Mouse (Mus musculus) left cerebral cortex, adult 6 months (tissue): Measurements from ENCODE around the gene Ube2v1. TPM values are rescaled to one million over a fixed set of nuclear protein-coding genes. Genes with fewer than 3 reads are reported as not detected.

ENCODE experiments used
- long read RNA-seq, 2 experiments: library from polyadenylated mRNA; unstranded; transcript quantifications; one replicate each; pipeline ENCODE4 v2.0.0; 2019 to 2020
- polyA plus RNA-seq: library from polyadenylated mRNA; unstranded; fragments of <200 nt; fragmentation: Nextera tagmentation; gene quantifications from 2 replicates; pipeline ENCODE4 v1.2.3, GENCODE M21; 2021

Gene Ube2v1
- 372 and 426 TPM in 2 replicates for polyA plus RNA-seq
- long read RNA-seq, experiment 1, transcript Ube2v1-201 (3 exons, 1,586 nt), result minor isoform, 27 of 1,530 reads
- long read RNA-seq, experiment 1, transcript Ube2v1-202 (4 exons, 2,041 nt), result major isoform, 1,451 of 1,530 reads
- long read RNA-seq, experiment 1, transcript Ube2v1-207 (5 exons, 924 nt), result minor isoform, 33 of 1,530 reads
- long read RNA-seq, experiment 1, partial matches to known transcripts, result 3 of 1,530 reads
- long read RNA-seq, experiment 1, other reads (novel, unspliced or antisense), result 12 of 1,530 reads
- long read RNA-seq, experiment 2, transcript Ube2v1-202 (4 exons, 2,041 nt), result major isoform, 415 of 474 reads
- long read RNA-seq, experiment 2, transcript Ube2v1-205 (2 exons, 647 nt), result minor isoform, 5 of 474 reads
- long read RNA-seq, experiment 2, transcript Ube2v1-207 (5 exons, 924 nt), result minor isoform, 7 of 474 reads
- long read RNA-seq, experiment 2, transcript Ube2v1-201 (3 exons, 1,586 nt), result minor isoform, 14 of 474 reads
- long read RNA-seq, experiment 2, partial matches to known transcripts, result 0 of 474 reads
- long read RNA-seq, experiment 2, other reads (novel, unspliced or antisense), result 33 of 474 reads

DNA sequence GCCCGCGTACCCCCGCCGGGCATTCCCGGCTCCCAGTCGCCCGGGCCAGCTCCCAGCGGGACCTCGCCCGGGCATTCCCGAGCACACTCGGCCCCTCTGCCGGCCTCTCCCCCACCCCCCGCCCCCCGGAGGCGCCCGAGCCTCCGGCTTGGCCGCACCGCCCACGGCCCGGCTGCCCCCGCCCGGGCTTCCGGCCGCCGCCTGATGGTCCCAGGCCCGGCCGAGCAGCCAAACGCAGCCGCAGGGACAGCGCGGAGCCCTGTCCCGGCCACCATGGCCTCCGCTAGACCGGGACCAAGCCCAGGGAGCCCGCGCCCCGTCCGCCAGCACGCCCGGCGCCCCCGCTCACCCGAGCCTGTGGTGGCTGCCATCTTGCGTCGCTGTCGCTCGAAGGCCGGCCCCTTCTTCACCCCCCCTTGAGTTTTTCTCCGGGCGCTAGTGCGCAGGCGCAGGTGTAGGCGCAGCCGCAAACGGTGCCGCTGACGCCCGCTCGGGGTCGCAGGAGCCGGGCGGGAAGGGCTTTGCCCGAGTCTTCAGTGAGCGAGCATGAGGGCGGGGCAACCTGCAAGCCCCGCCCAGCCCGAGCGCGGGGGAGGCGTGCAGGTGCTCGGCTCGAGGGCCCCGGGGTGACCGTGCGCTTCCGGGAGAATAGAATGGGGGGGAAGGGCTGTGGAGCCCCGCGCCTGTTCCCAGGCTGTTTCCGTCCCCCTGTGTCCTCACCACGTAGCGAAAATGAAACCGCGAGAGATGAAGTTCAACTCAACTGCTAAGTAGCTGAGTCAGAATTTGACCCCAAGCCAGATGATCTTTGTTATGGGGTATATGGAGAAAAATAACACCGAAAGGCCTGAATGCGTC is at the start of gene Ube2v1:
Gene Ube2v1, minus strand, starts transcription at position 505 of the 858 bp plus-strand sequence.

DNA sequence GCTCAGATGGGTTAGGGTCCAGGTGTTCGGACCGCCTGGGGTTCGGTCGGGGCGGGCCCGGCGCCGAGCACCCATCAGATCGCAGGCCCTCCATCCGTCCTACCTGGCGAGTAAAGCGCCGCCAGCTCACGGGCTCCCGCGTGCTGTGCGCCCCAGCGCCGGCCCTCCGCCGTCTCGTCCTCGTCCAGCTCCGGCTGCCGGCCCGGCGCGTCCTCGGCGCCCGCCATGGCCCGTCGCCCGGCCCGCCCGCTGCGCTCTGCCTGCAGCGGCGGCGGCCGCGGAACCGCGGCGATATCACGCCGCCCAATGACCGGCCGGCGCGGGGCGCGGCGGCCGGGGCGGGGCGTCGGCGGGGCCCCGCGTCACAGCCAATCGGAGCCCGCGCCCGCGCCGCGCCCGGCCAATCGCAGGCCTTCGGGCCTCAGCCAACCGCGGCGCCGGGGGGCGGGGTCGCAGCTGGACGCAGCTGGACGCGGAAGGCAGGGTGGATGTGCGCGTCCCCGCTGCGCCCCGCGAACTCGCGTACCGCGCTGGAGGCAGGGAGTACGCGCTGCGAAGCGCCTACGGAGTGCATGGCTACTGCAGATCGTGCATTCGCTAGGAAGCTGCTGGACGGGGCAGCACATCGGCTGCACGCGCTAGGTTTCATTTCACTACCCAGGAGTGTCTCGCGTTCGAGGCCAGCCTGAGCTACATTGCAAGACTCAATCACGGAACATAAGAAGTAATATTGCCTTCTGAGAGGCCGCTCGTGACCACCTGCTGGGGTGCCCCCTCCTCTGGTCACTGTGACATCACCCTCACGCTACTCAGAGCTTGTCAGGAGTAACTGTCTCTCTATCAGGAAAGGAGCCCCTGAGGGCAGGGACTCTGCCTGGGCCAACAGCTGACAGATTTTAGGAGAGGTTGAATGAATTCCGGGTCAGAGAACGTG is 29.6 kb upstream of the Ube2v1 start, which contains the start of gene Gm20431:
Gene Gm20431, minus strand, starts transcription at position 227 of the 934 bp plus-strand sequence.

Other genes starting within 250 kb of the Ube2v1 start
- 5.1 and 6.3 TPM in 2 replicates for gene Slc9a8, start 210.4 kb downstream of the Ube2v1 start, polyA plus RNA-seq
- gene Rnf114, start 139.4 kb downstream of the Ube2v1 start, polyA plus RNA-seq, result 67.5 and 75.6 TPM in 2 replicates
- gene Spata2, start 139.2 kb downstream of the Ube2v1 start, polyA plus RNA-seq, result 26.9 and 38.1 TPM in 2 replicates
- gene Snai1, start 93.9 kb downstream of the Ube2v1 start, polyA plus RNA-seq, result 0.20 and 0.33 TPM in 2 replicates
- 3.7 TPM in 1 of 2 replicates, not detected in the other for gene Gm20431, start 29.4 kb upstream of the Ube2v1 start, polyA plus RNA-seq
- gene Cebpb, start 56.8 kb upstream of the Ube2v1 start, polyA plus RNA-seq, result 0.31 and 31.9 TPM in 2 replicates
- gene Tmem189, start 57.7 kb upstream of the Ube2v1 start, polyA plus RNA-seq, result 8.5 and 30.5 TPM in 2 replicates